Mouse (Mus musculus): ENCODE data around the gene Rabep1.
A peak's percentile ranks its signal among the peaks of the same experiment; 100 is the strongest.

The Rabep1 gene

GRCm38 (mm10) chr11:70970560-70971540 is 126.3 kb downstream of the Rabep1 start:
- no peak for DNase-seq (ENCODE audit: low read depth in 2 of 2, low spot score in 2 of 2)

- DNase-seq (ENCODE audit: low read depth in 2 of 2, low spot score in 2 of 2): no peak
Measured at GRCm38 (mm10) chr11:70972586-70972985, 128.0 kb downstream of the Rabep1 start.

- no peak for DNase-seq (ENCODE audit: low read depth in 2 of 2, low spot score in 2 of 2)
Measured at GRCm38 (mm10) chr11:70973947-70974346, 129.4 kb downstream of the Rabep1 start.

- no peak for DNase-seq (ENCODE audit: low read depth in 2 of 2, low spot score in 2 of 2)
Measured at GRCm38 (mm10) chr11:70975193-70975592, 130.6 kb downstream of the Rabep1 start.

- DNase-seq (ENCODE audit: low read depth in 2 of 2, low spot score in 2 of 2): no peak
Measured at GRCm38 (mm10) chr11:70977293-70977692, 132.7 kb downstream of the Rabep1 start.

GRCm38 (mm10) chr11:70980232-70980631 is 135.7 kb downstream of the Rabep1 start:
- no peak for DNase-seq (ENCODE audit: low read depth in 2 of 2, low spot score in 2 of 2)

GRCm38 (mm10) chr11:70980751-70981510 is 136.4 kb downstream of the Rabep1 start:
- no peak for DNase-seq (ENCODE audit: low read depth in 2 of 2, low spot score in 2 of 2)

- DNase-seq (ENCODE audit: low read depth in 2 of 2, low spot score in 2 of 2): no peak
Measured at GRCm38 (mm10) chr11:70982030-70982429, 137.5 kb downstream of the Rabep1 start.

GRCm38 (mm10) chr11:70982557-70983228 is 138.1 kb downstream of the Rabep1 start, which contains the start of gene C1qbp:
Gene C1qbp (minus strand): TSS chr11:70983026.
- peak; percentile 89 to 91 for DNase-seq (ENCODE audit: low read depth in 2 of 2, low spot score in 2 of 2)

Data from CD8-positive naive resting alpha-beta T cell, adult 2 months (primary cell).